ENCODE assay signal across 18 mouse cellular contexts in genomic region chr5:117290081-117290480, GRCm38 (mm10). TPM values are rescaled to one million over a fixed set of nuclear protein-coding genes. Genes with fewer than 3 reads are reported as not detected.
A peak's percentile ranks its signal among the peaks of the same experiment; 100 is the strongest.
DNase-seq lines count a peak whose midpoint lies in the region; ATAC-seq and TF ChIP-seq lines count a peak whose summit lies in the region.
"Had no signal": no experiment of that assay in that cellular context is flagged by ENCODE, and none has a peak within 500 bp of the region (broad histone marks: within the 10 kb centered on the region; RNA-seq: fewer than 3 reads in every experiment).

No protein-coding gene starts in this region.

- ATAC-seq in liver, postnatal 0 days = no peak
- ATAC-seq: forebrain, embryonic 13.5 days; hindbrain, embryonic 16.5 days; midbrain, embryonic 13.5 days had no signal

- no peaks in the 10 kb centered on the region; the same call in 1 of the 2 replicates for H3K9me3 ChIP-seq in liver, postnatal 0 days (ENCODE audit: low read length)
- H3K9me3 ChIP-seq: embryonic facial prominence, embryonic 15.5 days; forebrain, embryonic 13.5 days; midbrain, embryonic 13.5 days had no signal

- DNase-seq in heart, adult 2 months = no peak
- no peak for DNase-seq in heart, postnatal 36 days
- DNase-seq in liver, postnatal 0 days = no peak
- DNase-seq in liver (no peak), A20 (ENCODE audit: low read depth, low spot score) (peak; percentile 32), ZHBTc4 (ENCODE audit: low read depth, low spot score) (peak; percentile 71)
- no peak for DNase-seq in urinary bladder, adult 18-20 months (ENCODE audit: low spot score in 2 of 2)
- no peak for DNase-seq in kidney, adult 8-10 months
- DNase-seq: cerebellum, adult 11-12 months; heart, postnatal 14 days; liver, embryonic 13.5 days; right cerebral cortex, postnatal 25 days; thymus, adult 2 months had no signal

- no peak overlapping the region for H3K9ac ChIP-seq in heart, adult 2 months (ENCODE audit: low read depth, low read length)
- H3K9ac ChIP-seq in liver, postnatal 0 days (replicated peaks) = no peak overlapping the region
- H3K9ac ChIP-seq: embryonic facial prominence, embryonic 15.5 days; forebrain, embryonic 13.5 days; liver, embryonic 13.5 days; midbrain, embryonic 13.5 days had no signal

- TF ChIP-seq POLR2A in heart, adult 2 months (IDR thresholded peaks at IDR 0.05; ENCODE audit: insufficient read depth, low read depth, low read length) = no peak

- 93% methylated on average over 2 of the region's 2 CpGs for WGBS in heart, adult 2 months
- WGBS in liver, postnatal 0 days (ENCODE audit: insufficient replicate concordance) = 86% methylated on average over 2 of the region's 2 CpGs

- peak; percentile 47 for TF ChIP-seq CTCF in heart, adult 2 months (IDR thresholded peaks at IDR 0.05)
- TF ChIP-seq CTCF in liver, postnatal 0 days (IDR thresholded peaks at IDR 0.05; ENCODE audit: low read depth) = peak; percentile 42

- H3K4me1 ChIP-seq in heart, adult 2 months (ENCODE audit: control insufficient read depth, insufficient read depth, low read length) = peaks cover 4% of the 10 kb centered on the region; the same call in 1 of the 2 replicates
- peaks cover 15% of the 10 kb centered on the region for H3K4me1 ChIP-seq in liver, postnatal 0 days (ENCODE audit: insufficient read depth)

- no peaks in the 10 kb centered on the region for H3K36me3 ChIP-seq in heart, adult 2 months (ENCODE audit: control insufficient read depth, insufficient read depth, low read length)
- H3K36me3 ChIP-seq in liver, postnatal 0 days (replicated peaks; ENCODE audit: insufficient read depth, low read length) = no peaks in the 10 kb centered on the region

- no peaks in the 10 kb centered on the region for H3K79me2 ChIP-seq in heart, adult 2 months (replicated peaks; ENCODE audit: control insufficient read depth, insufficient read depth, low read length)

- TF ChIP-seq EP300 in heart, adult 2 months (IDR thresholded peaks at IDR 0.05; ENCODE audit: insufficient read depth, low read depth, low read length) = no peak
- TF ChIP-seq EP300 in liver, postnatal 0 days (IDR thresholded peaks at IDR 0.05; ENCODE audit: low read depth) = no peak

- H3K4me3 ChIP-seq in heart, adult 2 months = no peak overlapping the region
- no peak overlapping the region for H3K4me3 ChIP-seq in liver, postnatal 0 days (ENCODE audit: low read depth, low read length)
- H3K4me3 ChIP-seq: embryonic facial prominence, embryonic 15.5 days; forebrain, embryonic 13.5 days; liver, embryonic 13.5 days; midbrain, embryonic 13.5 days had no signal

- no peak overlapping the region for H3K27ac ChIP-seq in heart, adult 2 months
- no peak overlapping the region for H3K27ac ChIP-seq in liver, postnatal 0 days (ENCODE audit: low read depth)
- H3K27ac ChIP-seq: embryonic facial prominence, embryonic 15.5 days; forebrain, embryonic 13.5 days; kidney, postnatal 0 days; liver, embryonic 13.5 days; midbrain, embryonic 13.5 days had no signal

- intact Hi-C loops in heart, adult 2 months (cut with DNase I) = no loop called here
- intact Hi-C loops in heart, postnatal 36 days (cut with DNase I) = no loop called here

- no peak overlapping the region for H3K4me2 ChIP-seq in liver, postnatal 0 days (ENCODE audit: low read depth, low read length)
- H3K4me2 ChIP-seq: embryonic facial prominence, embryonic 15.5 days; forebrain, embryonic 13.5 days; liver, embryonic 13.5 days; midbrain, embryonic 13.5 days had no signal

- H3K27me3 ChIP-seq in heart, adult 2 months (ENCODE audit: control insufficient read depth, insufficient read depth, low read length) = no peaks in the 10 kb centered on the region
- H3K27me3 ChIP-seq in liver, postnatal 0 days (ENCODE audit: insufficient read depth, low read length) = no peaks in the 10 kb centered on the region
- H3K27me3 ChIP-seq: embryonic facial prominence, embryonic 15.5 days; forebrain, embryonic 13.5 days; liver, embryonic 13.5 days had no signal

RNA-seq across cellular contexts. Expression of gene Pebp1, which starts 2.7 kb away (rescaled TPM):
- 100 to 1,000 TPM; 412 to 465 TPM for total RNA-seq in heart, adult 2 months (2021)
- 402 and 552 TPM in 2 replicates for polyA plus RNA-seq in heart, adult 2 months (2012; rRNA removed)
- 100 to 1,000 TPM; 412 to 473 TPM for total RNA-seq in heart, postnatal 36 days (2021)
- polyA plus RNA-seq in liver, postnatal 0 days (2015; fragmentation: Nextera tagmentation; extraction: Ambion mirVana) = 120 and 129 TPM in 2 replicates

RNA-seq across cellular contexts. Expression of gene Vsig10, which starts 28.8 kb away (rescaled TPM):
- 1 to 10 TPM; 7.0 to 8.9 TPM for total RNA-seq in heart, adult 2 months (2021)
- 7.4 and 8.8 TPM in 2 replicates for polyA plus RNA-seq in heart, adult 2 months (2012; rRNA removed)
- 10 to 100 TPM; 10.3 to 12.3 TPM for total RNA-seq in heart, postnatal 36 days (2021)
- polyA plus RNA-seq in liver, postnatal 0 days (2015; fragmentation: Nextera tagmentation; extraction: Ambion mirVana) = 2.1 and 2.9 TPM in 2 replicates

Comparison
In these comparisons a context has a peak if more than half of its experiments do, and no peak if none do; other contexts are left out.
1. DNase-seq: peak in A20 (single experiment) and ZHBTc4 (single experiment); none in heart, adult 2 months (0 of 2), heart, postnatal 36 days (0 of 2), liver, postnatal 0 days (single experiment), liver (single experiment), urinary bladder, adult 18-20 months (0 of 2) and kidney, adult 8-10 months (0 of 2).